Comparison of ENCODE assay signal across 8 mouse cellular contexts in the genomic region with DNA sequence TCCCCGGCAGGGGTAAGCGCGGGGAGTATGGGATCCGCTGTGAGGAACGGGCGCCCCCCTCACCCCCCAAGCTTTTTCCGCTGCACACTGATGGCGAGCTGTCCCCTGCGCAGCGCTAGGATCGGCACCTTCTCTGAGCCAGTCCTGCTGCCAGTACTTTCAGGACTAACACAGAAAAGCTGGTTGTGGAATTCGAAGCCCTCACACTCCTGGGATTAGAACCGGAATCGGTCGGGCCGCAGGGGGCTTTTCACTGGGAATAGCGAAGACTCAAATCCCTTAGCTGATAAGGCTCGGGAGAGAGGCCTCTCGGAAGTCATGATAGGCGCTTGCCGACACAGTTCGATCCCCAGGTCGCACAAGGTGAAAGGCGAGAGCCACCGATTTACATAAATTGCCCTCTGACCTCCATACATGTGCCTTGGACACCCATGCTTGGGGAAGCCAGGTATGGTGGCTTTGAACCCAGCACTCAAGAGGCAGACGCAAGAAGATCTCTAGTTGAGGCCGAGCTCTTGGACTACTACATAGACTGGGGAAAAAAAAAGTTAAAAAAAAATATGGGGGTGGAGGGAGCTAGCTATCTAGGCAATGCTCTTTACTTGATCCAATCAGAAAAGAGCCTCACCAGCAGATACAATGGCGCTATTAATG. TPM values are rescaled to one million over a fixed set of nuclear protein-coding genes. Genes with fewer than 3 reads are reported as not detected.
DNase-seq lines count a peak whose midpoint lies in the region; ATAC-seq and TF ChIP-seq lines count a peak whose summit lies in the region.

No protein-coding gene starts in this region.

- DNase-seq in heart, postnatal 14 days = no peak
- DNase-seq in forebrain, embryonic 10.5 days (ENCODE audit: extremely low spot score, low spot score) = no peak
- no peak for DNase-seq in liver, embryonic 14.5 days (ENCODE audit: low read depth in 3 of 3, low spot score in 3 of 3)
- no peak for DNase-seq in cerebellum, adult 8-10 months
- no peak for DNase-seq in embryo, embryonic 11 days

- TF ChIP-seq CTCF in C2C12 (IDR thresholded peaks at IDR 0.05; ENCODE audit: control insufficient read depth, insufficient read depth, insufficient read length) = no peak
- TF ChIP-seq CTCF in liver, embryonic 14.5 days (IDR thresholded peaks at IDR 0.05; ENCODE audit: low read depth) = no peak

- peak overlapping the region; percentile 42 for H3ac ChIP-seq in C2C12 (ENCODE audit: control insufficient read depth, insufficient read length, low read depth)

- intact Hi-C loops in heart, postnatal 14 days (cut with DNase I) = loop anchor here (2.0 to 5.0 kb wide), 2 partner anchors 39 to 196 kb away; partner anchors contain the start of gene Rpl10a

- 5% methylated on average over 28 of the region's 28 CpGs for WGBS in heart, embryonic 11.5 days (ENCODE audit: insufficient replicate concordance)
- 5% methylated on average over 28 of the region's 28 CpGs for WGBS in forebrain, embryonic 10.5 days
- WGBS in liver, embryonic 14.5 days (ENCODE audit: insufficient replicate concordance) = 4% methylated on average over 28 of the region's 28 CpGs

- no peaks in the 10 kb centered on the region for H3K79me3 ChIP-seq in C2C12 (ENCODE audit: low read depth)

- H3K4me1 ChIP-seq in heart, embryonic 11.5 days (ENCODE audit: control insufficient read depth, insufficient read depth, low read length) = peaks cover 11% of the 10 kb centered on the region; the same call in 1 of the 2 replicates
- H3K4me1 ChIP-seq in forebrain, embryonic 10.5 days = peaks cover 39% of the 10 kb centered on the region
- H3K4me1 ChIP-seq in liver, embryonic 14.5 days (replicated peaks; ENCODE audit: control insufficient read depth in 2 of 2, insufficient read depth in 2 of 2, low read length in 1 of 2) = peaks cover 0 to 15% of the 10 kb centered on the region in 2 experiments; a peak in 2 of 4 replicates

- H3K79me2 ChIP-seq in C2C12 (ENCODE audit: control insufficient read depth, insufficient read depth) = no peaks in the 10 kb centered on the region

- peak overlapping the region; percentile 87 for H3K4me2 ChIP-seq in heart, embryonic 11.5 days
- H3K4me2 ChIP-seq in liver, embryonic 14.5 days (ENCODE audit: low read depth) = peak overlapping the region; percentile 62

- H3K27me3 ChIP-seq in heart, embryonic 11.5 days (ENCODE audit: control insufficient read depth, insufficient read depth, low read length) = peaks cover 22% of the 10 kb centered on the region
- no peaks in the 10 kb centered on the region for H3K27me3 ChIP-seq in C2C12 (ENCODE audit: control insufficient read depth, insufficient read depth, insufficient read length)
- peaks cover 70% of the 10 kb centered on the region for H3K27me3 ChIP-seq in forebrain, embryonic 10.5 days (ENCODE audit: poor library complexity, severe bottlenecking)
- peaks cover 13% of the 10 kb centered on the region for H3K27me3 ChIP-seq in liver, embryonic 14.5 days (ENCODE audit: control insufficient read depth, insufficient read depth, low read length)

- no peaks in the 10 kb centered on the region for H3K36me3 ChIP-seq in heart, embryonic 11.5 days (ENCODE audit: control insufficient read depth, insufficient read depth, low read length)
- no peaks in the 10 kb centered on the region for H3K36me3 ChIP-seq in C2C12 (ENCODE audit: control insufficient read depth, insufficient read depth)
- no peaks in the 10 kb centered on the region for H3K36me3 ChIP-seq in forebrain, embryonic 10.5 days (replicated peaks)
- no peaks in the 10 kb centered on the region for H3K36me3 ChIP-seq in liver, embryonic 14.5 days (replicated peaks; ENCODE audit: control insufficient read depth, insufficient read depth, low read depth)

- peak overlapping the region; percentile 59 for H3K27ac ChIP-seq in heart, embryonic 11.5 days (ENCODE audit: low read depth, low read length)
- peak overlapping the region; percentile 87 for H3K27ac ChIP-seq in forebrain, embryonic 10.5 days
- no peak overlapping the region for H3K27ac ChIP-seq in liver, embryonic 14.5 days

- H3K4me3 ChIP-seq in heart, embryonic 11.5 days (ENCODE audit: low read depth, low read length) = peak overlapping the region; percentile 55
- peak overlapping the region; percentile 43 for H3K4me3 ChIP-seq in C2C12 (ENCODE audit: insufficient read depth, poor library complexity, severe bottlenecking)
- H3K4me3 ChIP-seq in forebrain, embryonic 10.5 days = peak overlapping the region; percentile 78
- peak overlapping the region; percentile 45 to 51 for H3K4me3 ChIP-seq in liver, embryonic 14.5 days (ENCODE audit: insufficient read depth in 1 of 2, low read depth in 2 of 2, low read length in 2 of 2)

- peak overlapping the region; percentile 54 for H3K9ac ChIP-seq in heart, embryonic 11.5 days (ENCODE audit: low read depth, low read length)
- H3K9ac ChIP-seq in liver, embryonic 14.5 days (replicated peaks) = no peak overlapping the region

- ATAC-seq in heart, embryonic 11.5 days (replicated peaks; ENCODE audit: insufficient number of reproducible peaks, low FRiP score, low TSS enrichment) = peak; percentile 5; the same call in 1 of the 2 replicates
- ATAC-seq in liver, embryonic 14.5 days (ENCODE audit: insufficient read depth) = no peak
- no peak for ATAC-seq in megakaryocyte-erythroid progenitor cell, adult 5-6 weeks (replicated peaks; ENCODE audit: low FRiP score, low TSS enrichment, poor library complexity, severe bottlenecking)

- TF ChIP-seq EP300 in liver, embryonic 14.5 days (IDR thresholded peaks at IDR 0.05; ENCODE audit: low read depth) = no peak

- no peaks in the 10 kb centered on the region for H3K9me3 ChIP-seq in heart, embryonic 11.5 days (replicated peaks; ENCODE audit: control insufficient read depth, low read length)
- H3K9me3 ChIP-seq in forebrain, embryonic 10.5 days = peaks cover 7% of the 10 kb centered on the region; the same call in 1 of the 2 replicates
- no peaks in the 10 kb centered on the region for H3K9me3 ChIP-seq in liver, embryonic 14.5 days (ENCODE audit: control insufficient read depth, low read length)

TF ChIP-seq in C2C12, 6 proteins besides CTCF, POLR2A, EP300 and RAD21 (continues in another document):
- TF ChIP-seq MYOG (IDR thresholded peaks at IDR 0.05; ENCODE audit: control insufficient read depth, extremely low read depth, insufficient read length) (no peak), MAX (IDR thresholded peaks at IDR 0.05) (no peak), MYOD1 (IDR thresholded peaks at IDR 0.05; ENCODE audit: control insufficient read depth, insufficient read length, low read depth) (no peak)

RNA-seq across cellular contexts. Expression of gene Fkbp5, which starts 6.2 kb away (rescaled TPM):
- 5.0 and 5.8 TPM in 2 replicates for polyA plus RNA-seq in heart, embryonic 11.5 days (2014; fragmentation: Nextera tagmentation; extraction: Ambion mirVana)
- 10 to 100 TPM; 36.9 to 41.0 TPM for total RNA-seq in heart, postnatal 14 days (2021)
- 24.4 TPM for polyA plus RNA-seq in C2C12 (2012; fragmentation: generic; extraction: Trizol)
- polyA plus RNA-seq in forebrain, embryonic 10.5 days (2016; fragmentation: Nextera tagmentation; extraction: Ambion mirVana) = 31.7 and 33.5 TPM in 2 replicates
- 5.3 and 7.3 TPM in 2 replicates for polyA plus RNA-seq in liver, embryonic 14.5 days (2012; rRNA removed)
- 3.5 and 3.6 TPM in 2 replicates for polyA plus RNA-seq in liver, embryonic 14.5 days (2014; fragmentation: Nextera tagmentation; extraction: Ambion mirVana)
- total RNA-seq in megakaryocyte-erythroid progenitor cell, adult 5-6 weeks (2014; fragmentation: Nextera tagmentation) = 19.8 and 32.3 TPM in 2 replicates
- total RNA-seq in megakaryocyte-erythroid progenitor cell, adult 5-6 weeks (2017) = 19.9 and 25.1 TPM in 2 replicates

RNA-seq across cellular contexts. Expression of gene Armc12, which starts 7.1 kb away (rescaled TPM):
- not detected in 2 replicates for polyA plus RNA-seq in heart, embryonic 11.5 days (2014; fragmentation: Nextera tagmentation; extraction: Ambion mirVana)
- total RNA-seq in heart, postnatal 14 days (2021) = not detected
- not detected for polyA plus RNA-seq in C2C12 (2012; fragmentation: generic; extraction: Trizol)
- polyA plus RNA-seq in forebrain, embryonic 10.5 days (2016; fragmentation: Nextera tagmentation; extraction: Ambion mirVana) = not detected in 2 replicates
- 0.03 TPM in 1 of 2 replicates, not detected in the other for polyA plus RNA-seq in liver, embryonic 14.5 days (2012; rRNA removed)
- polyA plus RNA-seq in liver, embryonic 14.5 days (2014; fragmentation: Nextera tagmentation; extraction: Ambion mirVana) = not detected in 2 replicates
- total RNA-seq in megakaryocyte-erythroid progenitor cell, adult 5-6 weeks (2014; fragmentation: Nextera tagmentation) = not detected in 2 replicates
- total RNA-seq in megakaryocyte-erythroid progenitor cell, adult 5-6 weeks (2017) = not detected in 2 replicates

RNA-seq across cellular contexts. Expression of gene Clpsl2, which starts 25.7 kb away (rescaled TPM):
- polyA plus RNA-seq in heart, embryonic 11.5 days (2014; fragmentation: Nextera tagmentation; extraction: Ambion mirVana) = not detected in 2 replicates
- total RNA-seq in heart, postnatal 14 days (2021) = not detected
- polyA plus RNA-seq in C2C12 (2012; fragmentation: generic; extraction: Trizol) = not detected
- not detected in 2 replicates for polyA plus RNA-seq in forebrain, embryonic 10.5 days (2016; fragmentation: Nextera tagmentation; extraction: Ambion mirVana)
- not detected in 2 replicates for polyA plus RNA-seq in liver, embryonic 14.5 days (2012; rRNA removed)
- polyA plus RNA-seq in liver, embryonic 14.5 days (2014; fragmentation: Nextera tagmentation; extraction: Ambion mirVana) = not detected in 2 replicates
- not detected in 2 replicates for total RNA-seq in megakaryocyte-erythroid progenitor cell, adult 5-6 weeks (2014; fragmentation: Nextera tagmentation)
- not detected in 2 replicates for total RNA-seq in megakaryocyte-erythroid progenitor cell, adult 5-6 weeks (2017)

RNA-seq across cellular contexts. Expression of gene Clps, which starts 37.1 kb away (rescaled TPM):
- polyA plus RNA-seq in heart, embryonic 11.5 days (2014; fragmentation: Nextera tagmentation; extraction: Ambion mirVana) = 0.73 TPM in 1 of 2 replicates, not detected in the other
- not detected for total RNA-seq in heart, postnatal 14 days (2021)
- polyA plus RNA-seq in C2C12 (2012; fragmentation: generic; extraction: Trizol) = not detected
- not detected in 2 replicates for polyA plus RNA-seq in forebrain, embryonic 10.5 days (2016; fragmentation: Nextera tagmentation; extraction: Ambion mirVana)
- 1.2 and 3.3 TPM in 2 replicates for polyA plus RNA-seq in liver, embryonic 14.5 days (2012; rRNA removed)
- polyA plus RNA-seq in liver, embryonic 14.5 days (2014; fragmentation: Nextera tagmentation; extraction: Ambion mirVana) = 2.9 and 3.7 TPM in 2 replicates
- not detected in 2 replicates for total RNA-seq in megakaryocyte-erythroid progenitor cell, adult 5-6 weeks (2014; fragmentation: Nextera tagmentation)
- not detected in 2 replicates for total RNA-seq in megakaryocyte-erythroid progenitor cell, adult 5-6 weeks (2017)

RNA-seq across cellular contexts. Expression of gene Lhfpl5, which starts 52.0 kb away (rescaled TPM):
- polyA plus RNA-seq in heart, embryonic 11.5 days (2014; fragmentation: Nextera tagmentation; extraction: Ambion mirVana) = 0.14 TPM in 1 of 2 replicates, not detected in the other
- total RNA-seq in heart, postnatal 14 days (2021) = not detected
- polyA plus RNA-seq in C2C12 (2012; fragmentation: generic; extraction: Trizol) = 0.06 TPM
- polyA plus RNA-seq in forebrain, embryonic 10.5 days (2016; fragmentation: Nextera tagmentation; extraction: Ambion mirVana) = 0.41 and 0.45 TPM in 2 replicates
- not detected in 2 replicates for polyA plus RNA-seq in liver, embryonic 14.5 days (2012; rRNA removed)
- not detected in 2 replicates for polyA plus RNA-seq in liver, embryonic 14.5 days (2014; fragmentation: Nextera tagmentation; extraction: Ambion mirVana)
- total RNA-seq in megakaryocyte-erythroid progenitor cell, adult 5-6 weeks (2014; fragmentation: Nextera tagmentation) = not detected in 2 replicates
- total RNA-seq in megakaryocyte-erythroid progenitor cell, adult 5-6 weeks (2017) = not detected in 2 replicates
